Mouse (Mus musculus) megakaryocyte, embryonic 14.5 days (primary cell): Measurements from ENCODE around the gene Hspa2.

ENCODE experiments used
- FLI1 ChIP-seq: IDR thresholded peaks from 2 replicates; pipeline ENCODE4 v1.6.1; 2012; ENCODE audit warnings: low read length, inconsistent platforms, mixed read lengths
- GATA1 ChIP-seq: IDR thresholded peaks from 3 replicates; pipeline ENCODE4 v1.6.1; 2012; ENCODE audit warnings: mixed read lengths, low read length, inconsistent platforms, borderline replicate concordance

GRCm38 (mm10) chr12:76417433-76417854 lies 13.5 kb downstream of the Hspa2 start, which contains the start of gene Ppp1r36:
- no peak for TF ChIP-seq FLI1
- TF ChIP-seq GATA1 = no peak
